9 mouse cellular contexts compared by ENCODE assay signal in genomic region chr7:107555906-107556305, GRCm38 (mm10). TPM values are rescaled to one million over a fixed set of nuclear protein-coding genes. Genes with fewer than 3 reads are reported as not detected.
DNase-seq lines count a peak whose midpoint lies in the region; ATAC-seq and TF ChIP-seq lines count a peak whose summit lies in the region.
"Had no signal": no experiment of that assay in that cellular context is flagged by ENCODE, and none has a peak within 500 bp of the region (broad histone marks: within the 10 kb centered on the region; RNA-seq: fewer than 3 reads in every experiment).

No protein-coding gene starts in this region.

- peaks cover 33% of the 10 kb centered on the region for H3K4me1 ChIP-seq in E14TG2a.4 (replicated peaks; ENCODE audit: low read depth, low read length)
- no peaks in the 10 kb centered on the region for H3K4me1 ChIP-seq in midbrain, embryonic 13.5 days (replicated peaks)

- no peak overlapping the region for H3K4me2 ChIP-seq in midbrain, embryonic 13.5 days (replicated peaks)

- H3K9me3 ChIP-seq in E14TG2a.4 (ENCODE audit: low read length) = peaks cover 27% of the 10 kb centered on the region
- H3K9me3 ChIP-seq in midbrain, embryonic 13.5 days = no peaks in the 10 kb centered on the region

- H3K4me3 ChIP-seq in left cerebral cortex, adult 2 months = no peak overlapping the region
- H3K4me3 ChIP-seq in E14TG2a.4 (replicated peaks; ENCODE audit: low read length) = no peak overlapping the region
- no peak overlapping the region for H3K4me3 ChIP-seq in midbrain, embryonic 13.5 days (replicated peaks)

- H3K27me3 ChIP-seq in E14TG2a.4 (ENCODE audit: insufficient read depth, low read length) = no peaks in the 10 kb centered on the region
- H3K27me3 ChIP-seq in midbrain, embryonic 13.5 days = no peaks in the 10 kb centered on the region

- no peak overlapping the region for H3K27ac ChIP-seq in left cerebral cortex, adult 2 months
- no peak overlapping the region for H3K27ac ChIP-seq in midbrain, embryonic 13.5 days

- H3K9ac ChIP-seq in midbrain, embryonic 13.5 days (replicated peaks) = no peak overlapping the region

- TF ChIP-seq CTCF in left cerebral cortex, adult 2 months (IDR thresholded peaks at IDR 0.05) = peak; percentile 48
- peak; percentile 73 for TF ChIP-seq CTCF in E14TG2a.4 (conservative IDR thresholded peaks at IDR 0.05; ENCODE audit: low read length)

- no peaks in the 10 kb centered on the region for H3K36me3 ChIP-seq in E14TG2a.4 (ENCODE audit: insufficient read depth, low read length)
- no peaks in the 10 kb centered on the region for H3K36me3 ChIP-seq in midbrain, embryonic 13.5 days

- intact Hi-C loops in left cerebral cortex, adult 2 months (cut with DNase I) = no loop called here
- intact Hi-C loops in left cerebral cortex, postnatal 10 days (cut with DNase I) = no loop called here

- ATAC-seq in cerebellum, adult (ENCODE audit: insufficient number of reproducible peaks, low FRiP score, low TSS enrichment) = no peak
- no peak for ATAC-seq in erythroblast, adult 5-6 weeks (replicated peaks; ENCODE audit: low FRiP score, poor library complexity, severe bottlenecking)
- ATAC-seq in midbrain, embryonic 13.5 days = no peak

- 85% methylated on average over 3 of the region's 3 CpGs for WGBS in midbrain, embryonic 13.5 days

- peak; percentile 16 for DNase-seq in cerebellum, adult 11 months
- no peak for DNase-seq in left cerebral cortex, adult 2 months (ENCODE audit: extremely low spot score in 1 of 2, low spot score in 2 of 2)
- DNase-seq in left cerebral cortex, postnatal 10 days (ENCODE audit: extremely low spot score in 1 of 2, low spot score in 2 of 2) = no peak
- DNase-seq in cerebellum, postnatal 36 days = peak; percentile 20 to 59
- DNase-seq: embryo, embryonic 11 days had no signal

RNA-seq across cellular contexts. Expression of gene Olfml1, which starts 11.3 kb away (rescaled TPM):
- 1 to 10 TPM; 8.3 to 9.2 TPM for total RNA-seq in left cerebral cortex, adult 2 months (2021)
- total RNA-seq in left cerebral cortex, postnatal 10 days (2021) = 1 to 10 TPM; 5.5 to 5.6 TPM
- total RNA-seq in erythroblast, adult 5-6 weeks (2015; ENCODE audit: low replicate concordance) = not detected in 2 replicates
- total RNA-seq in erythroblast, adult 5-6 weeks (2017; ENCODE audit: low replicate concordance) = not detected in 2 replicates
- polyA plus RNA-seq in midbrain, embryonic 13.5 days (2015; fragmentation: Nextera tagmentation; extraction: Ambion mirVana) = 2.4 and 2.5 TPM in 2 replicates

RNA-seq across cellular contexts. Expression of gene Ppfibp2, which starts 39.1 kb away (rescaled TPM):
- 1 to 10 TPM; 6.9 TPM for total RNA-seq in left cerebral cortex, adult 2 months (2021)
- 1 to 10 TPM; 3.5 to 3.9 TPM for total RNA-seq in left cerebral cortex, postnatal 10 days (2021)
- total RNA-seq in erythroblast, adult 5-6 weeks (2015; ENCODE audit: low replicate concordance) = 2.3 and 2.9 TPM in 2 replicates
- 2.4 and 3.1 TPM in 2 replicates for total RNA-seq in erythroblast, adult 5-6 weeks (2017; ENCODE audit: low replicate concordance)
- polyA plus RNA-seq in midbrain, embryonic 13.5 days (2015; fragmentation: Nextera tagmentation; extraction: Ambion mirVana) = 1.2 and 1.3 TPM in 2 replicates

Comparison
In these comparisons a context has a peak if more than half of its experiments do, and no peak if none do; other contexts are left out.
1. DNase-seq: peak in cerebellum, adult 11 months (single experiment) and cerebellum, postnatal 36 days (2 of 2); none in left cerebral cortex, adult 2 months (0 of 2) and left cerebral cortex, postnatal 10 days (0 of 2).
2. RNA of gene Olfml1, which starts 11.3 kb away (total RNA-seq): 8.3 to 9.2 TPM in left cerebral cortex, adult 2 months and 5.5 to 5.6 TPM in left cerebral cortex, postnatal 10 days; not detected in erythroblast, adult 5-6 weeks; every median in the first group is over 4 times any median in the second.